Mouse (Mus musculus) erythroblast, embryonic 14.5 days (primary cell): ENCODE results near the gene Kif3c. TPM values are rescaled to one million over a fixed set of nuclear protein-coding genes. Genes with fewer than 3 reads are reported as not detected.
"Not testable (repeated sequence)": the region's sequence is repeated elsewhere in the genome, so short reads cannot be mapped to it uniquely, and the experiment has no call there.

Experiments used
- H3K27me3 ChIP-seq: 2 replicates; pipeline ENCODE4 v1.6.1; 2012; ENCODE audit warnings: inconsistent platforms; ENCODE audit not compliant: control insufficient read depth
- H3K36me3 ChIP-seq: 2 replicates; pipeline ENCODE4 v1.6.1; 2012; ENCODE audit warnings: mild to moderate bottlenecking, inconsistent platforms; ENCODE audit not compliant: control insufficient read depth
- H3K4me1 ChIP-seq: 2 replicates; pipeline ENCODE4 v1.6.1; 2012; ENCODE audit warnings: inconsistent platforms; ENCODE audit not compliant: control insufficient read depth
- H3K4me3 ChIP-seq: replicated peaks from 2 replicates; pipeline ENCODE3; 2012; ENCODE audit warnings: moderate library complexity, mild to moderate bottlenecking, inconsistent platforms
- H3K9me3 ChIP-seq: 2 replicates; pipeline ENCODE4 v1.6.1; 2012; ENCODE audit warnings: low read length, inconsistent platforms, mixed read lengths; ENCODE audit not compliant: control insufficient read depth
- GATA1 ChIP-seq: IDR thresholded peaks from 2 replicates; pipeline ENCODE4 v1.6.1; 2012; ENCODE audit warnings: low read length, inconsistent platforms, mixed read lengths
- TAL1 ChIP-seq: IDR thresholded peaks from 3 replicates; pipeline ENCODE4 v1.6.1; 2012; ENCODE audit warnings: low read length, inconsistent platforms, mixed read lengths
- polyA plus RNA-seq: library from polyadenylated mRNA; stranded (reverse); fragments of >175 nt; gene quantifications from 2 replicates; pipeline ENCODE4 v1.2.3, GENCODE M21; 2012

Gene Kif3c
- polyA plus RNA-seq, 1 experiment: 0.01 TPM

GRCm38 (mm10) chr12:3396931-3397330 is 32.0 kb downstream of the Kif3c start:
- no peak overlapping the region for H3K4me3 ChIP-seq
- H3K36me3 ChIP-seq: no peaks in the 10 kb centered on the region
- H3K9me3 ChIP-seq: no peaks in the 10 kb centered on the region
- H3K4me1 ChIP-seq: no peaks in the 10 kb centered on the region
- no peak for TF ChIP-seq TAL1
- TF ChIP-seq GATA1: no peak
- H3K27me3 ChIP-seq: no peaks in the 10 kb centered on the region

- H3K27me3 ChIP-seq, H3K4me3 ChIP-seq, H3K9me3 ChIP-seq, H3K4me1 ChIP-seq: not testable (repeated sequence)
- H3K36me3 ChIP-seq: peaks cover 25% of the 10 kb centered on the region
These were observed 40.7 kb downstream of the Kif3c start for GRCm38 (mm10) chr12:3405662-3406061.

GRCm38 (mm10) chr12:3406585-3406984 is 41.7 kb downstream of the Kif3c start:
- Histone ChIP-seq H3K36me3 (peaks cover 25% of the 10 kb centered on the region), H3K9me3 (no peaks in the 10 kb centered on the region), H3K27me3 (no peaks in the 10 kb centered on the region), H3K4me3 (no peak overlapping the region), H3K4me1 (no peaks in the 10 kb centered on the region)
- no peak for TF ChIP-seq GATA1
- TF ChIP-seq TAL1: no peak

- Histone ChIP-seq H3K9me3 (peaks cover 6% of the 10 kb centered on the region), H3K4me3 (no peak overlapping the region), H3K4me1 (no peaks in the 10 kb centered on the region), H3K36me3 (peaks cover 29% of the 10 kb centered on the region), H3K27me3 (no peaks in the 10 kb centered on the region)
- TF ChIP-seq TAL1 (no peak), GATA1 (no peak)
These were observed 50.0 kb downstream of the Kif3c start for GRCm38 (mm10) chr12:3414956-3415355.

GRCm38 (mm10) chr12:3418761-3419160 is 53.8 kb downstream of the Kif3c start:
- Histone ChIP-seq H3K9me3 (peaks cover 6% of the 10 kb centered on the region), H3K4me1 (no peaks in the 10 kb centered on the region), H3K27me3 (no peaks in the 10 kb centered on the region), H3K4me3 (no peak overlapping the region), H3K36me3 (peaks cover 52% of the 10 kb centered on the region)
- TF ChIP-seq TAL1 (no peak), GATA1 (no peak)

GRCm38 (mm10) chr12:3420519-3420918 is 55.6 kb downstream of the Kif3c start:
- TF ChIP-seq TAL1 (no peak), GATA1 (no peak)
- no peak overlapping the region for H3K4me3 ChIP-seq
- no peaks in the 10 kb centered on the region for H3K9me3 ChIP-seq
- H3K27me3 ChIP-seq: no peaks in the 10 kb centered on the region
- H3K36me3 ChIP-seq: peaks cover 48% of the 10 kb centered on the region
- peaks cover 14% of the 10 kb centered on the region for H3K4me1 ChIP-seq

GRCm38 (mm10) chr12:3422786-3423185 is 57.9 kb downstream of the Kif3c start:
- Histone ChIP-seq H3K9me3 (no peaks in the 10 kb centered on the region), H3K36me3 (peaks cover 36% of the 10 kb centered on the region), H3K4me1 (peaks cover 21% of the 10 kb centered on the region), H3K4me3 (no peak overlapping the region), H3K27me3 (no peaks in the 10 kb centered on the region)
- TF ChIP-seq TAL1 (no peak), GATA1 (no peak)

- no peaks in the 10 kb centered on the region for H3K27me3 ChIP-seq
- peaks cover 29% of the 10 kb centered on the region for H3K4me1 ChIP-seq
- TF ChIP-seq GATA1: no peak
- TF ChIP-seq TAL1: no peak
- peak overlapping the region; percentile 18 for H3K4me3 ChIP-seq
- H3K9me3 ChIP-seq: no peaks in the 10 kb centered on the region
- H3K36me3 ChIP-seq: peaks cover 30% of the 10 kb centered on the region
These were observed 59.2 kb downstream of the Kif3c start for GRCm38 (mm10) chr12:3424179-3424578.

- peaks cover 33% of the 10 kb centered on the region for H3K36me3 ChIP-seq
- no peak for TF ChIP-seq GATA1
- TF ChIP-seq TAL1: no peak
- no peaks in the 10 kb centered on the region for H3K27me3 ChIP-seq
- H3K4me3 ChIP-seq: peak overlapping the region; percentile 100
- H3K9me3 ChIP-seq: no peaks in the 10 kb centered on the region
- H3K4me1 ChIP-seq: peaks cover 41% of the 10 kb centered on the region
These were observed 60.7 kb downstream of the Kif3c start for GRCm38 (mm10) chr12:3425375-3426341.
